Mouse (Mus musculus) testis, adult 2 months (tissue): ENCODE measurements around the gene Dolpp1. TPM values are rescaled to one million over a fixed set of nuclear protein-coding genes. Genes with fewer than 3 reads are reported as not detected.

Experiments
- H3K27ac ChIP-seq: fragments of 200-500 bp; 2 replicates; pipeline ENCODE4 v1.5.1; 2012; ENCODE audit warnings: low read depth, low read length; ENCODE audit not compliant: control insufficient read depth, insufficient read depth
- H3K27me3 ChIP-seq: fragments of 200-500 bp; 2 replicates; pipeline ENCODE4 v1.6.1; 2012; ENCODE audit warnings: mild to moderate bottlenecking, low read length, moderate library complexity; ENCODE audit not compliant: control insufficient read depth, insufficient read depth
- H3K36me3 ChIP-seq: fragments of 200-500 bp; 2 replicates; pipeline ENCODE4 v1.6.1; 2012; ENCODE audit warnings: mild to moderate bottlenecking, low read length; ENCODE audit not compliant: control insufficient read depth, insufficient read depth
- H3K4me1 ChIP-seq: fragments of 200-500 bp; 2 replicates; pipeline ENCODE4 v1.6.1; 2012; ENCODE audit warnings: low read length; ENCODE audit not compliant: control insufficient read depth, insufficient read depth
- H3K4me3 ChIP-seq: fragments of 200-500 bp; 2 replicates; pipeline ENCODE4 v1.5.1; 2012; ENCODE audit warnings: low read depth, mild to moderate bottlenecking, low read length, moderate library complexity, mixed read lengths; ENCODE audit not compliant: control insufficient read depth
- CTCF ChIP-seq: fragments of 200-500 bp; IDR thresholded peaks from 2 replicates; pipeline ENCODE4 v1.5.1; 2012; ENCODE audit warnings: low read depth, mild to moderate bottlenecking, inconsistent platforms, low read length, moderate library complexity; ENCODE audit not compliant: control insufficient read depth, insufficient read depth, insufficient replicate concordance
- POLR2A ChIP-seq: fragments of 200-500 bp; IDR thresholded peaks from 2 replicates; pipeline ENCODE4 v1.6.1; 2012; ENCODE audit warnings: low read depth, mild to moderate bottlenecking, inconsistent platforms, low read length, moderate library complexity; ENCODE audit not compliant: control insufficient read depth
- polyA plus RNA-seq: library from polyadenylated mRNA; depleted of rRNA; stranded (reverse); fragments of >200 nt; gene quantifications from 2 replicates; pipeline ENCODE4 v1.2.3, GENCODE M21; 2012

Gene Dolpp1
- polyA plus RNA-seq, 1 experiment, result 32.6 TPM

- H3K4me1 ChIP-seq, result peaks cover 13% of the 10 kb centered on the region
- no peak within 1 kb of the TSS; the same call in 1 of the 2 replicates for H3K27ac ChIP-seq
- no peaks in the 10 kb centered on the region for H3K27me3 ChIP-seq
- peak; percentile 73 for TF ChIP-seq POLR2A
- no peak for TF ChIP-seq CTCF
- no peaks in the 10 kb centered on the region for H3K36me3 ChIP-seq
- peak within 1 kb of the TSS; percentile 80 for H3K4me3 ChIP-seq
These were observed 28.0 kb upstream of the Dolpp1 start, which contains the start of gene Miga2 for GRCm38 (mm10) chr2:30363773-30364650. TSS of gene Miga2 (plus strand) at chr2:30364233.

- peaks cover 9% of the 10 kb centered on the region for H3K4me1 ChIP-seq
- no peak overlapping the region for H3K4me3 ChIP-seq
- TF ChIP-seq POLR2A (no peak), CTCF (no peak)
- H3K27ac ChIP-seq, result no peak overlapping the region; the same call in 1 of the 2 replicates
- H3K27me3 ChIP-seq, result no peaks in the 10 kb centered on the region
- H3K36me3 ChIP-seq, result no peaks in the 10 kb centered on the region
These were observed 26.6 kb upstream of the Dolpp1 start for GRCm38 (mm10) chr2:30365281-30366069.

GRCm38 (mm10) chr2:30366203-30366602 is 25.9 kb upstream of the Dolpp1 start:
- Histone ChIP-seq H3K4me1 (peaks cover 9% of the 10 kb centered on the region), H3K27me3 (no peaks in the 10 kb centered on the region), H3K36me3 (no peaks in the 10 kb centered on the region), H3K27ac (no peak overlapping the region), H3K4me3 (no peak overlapping the region)
- TF ChIP-seq CTCF (no peak), POLR2A (no peak)

- Histone ChIP-seq H3K27me3 (no peaks in the 10 kb centered on the region), H3K4me3 (no peak overlapping the region), H3K27ac (no peak overlapping the region), H3K4me1 (no peaks in the 10 kb centered on the region), H3K36me3 (no peaks in the 10 kb centered on the region)
- TF ChIP-seq POLR2A, result no peak
- no peak for TF ChIP-seq CTCF
These were observed 20.5 kb upstream of the Dolpp1 start for GRCm38 (mm10) chr2:30371544-30371943.

GRCm38 (mm10) chr2:30372726-30373125 is 19.3 kb upstream of the Dolpp1 start:
- no peak overlapping the region for H3K27ac ChIP-seq
- H3K27me3 ChIP-seq, result no peaks in the 10 kb centered on the region
- H3K4me3 ChIP-seq, result no peak overlapping the region
- H3K4me1 ChIP-seq, result no peaks in the 10 kb centered on the region
- TF ChIP-seq POLR2A (no peak), CTCF (no peak)
- H3K36me3 ChIP-seq, result no peaks in the 10 kb centered on the region

- Histone ChIP-seq H3K27me3 (no peaks in the 10 kb centered on the region), H3K27ac (no peak overlapping the region), H3K4me1 (no peaks in the 10 kb centered on the region; the same call in 1 of the 2 replicates), H3K4me3 (no peak overlapping the region), H3K36me3 (no peaks in the 10 kb centered on the region)
- no peak for TF ChIP-seq CTCF
- no peak for TF ChIP-seq POLR2A
These were observed 16.2 kb upstream of the Dolpp1 start for GRCm38 (mm10) chr2:30375893-30376292.

GRCm38 (mm10) chr2:30377721-30378120 is 14.3 kb upstream of the Dolpp1 start:
- TF ChIP-seq CTCF (peak; percentile 3; the same call in 1 of the 2 replicates), POLR2A (no peak)
- no peak overlapping the region for H3K27ac ChIP-seq
- H3K4me3 ChIP-seq, result no peak overlapping the region
- no peaks in the 10 kb centered on the region; the same call in none of the 2 replicates for H3K4me1 ChIP-seq
- H3K36me3 ChIP-seq, result no peaks in the 10 kb centered on the region; the same call in 1 of the 2 replicates
- no peaks in the 10 kb centered on the region for H3K27me3 ChIP-seq
